Mouse (Mus musculus) forebrain, embryonic 11.5 days (tissue): ENCODE measurements around the gene Il6ra. TPM values are rescaled to one million over a fixed set of nuclear protein-coding genes. Genes with fewer than 3 reads are reported as not detected.

Source experiments
- ATAC-seq: fragments of 200-750 bp; cut with Nextera tagmentation; replicated peaks from 2 replicates; pipeline ENCODE4 v1.8.0; 2017; ENCODE audit warnings: moderate TSS enrichment; ENCODE audit not compliant: low FRiP score
- DNase-seq: peaks from one replicate; pipeline ENCODE4 v3.0.0-alpha.2; 2017; ENCODE audit warnings: low spot score
- H3K27ac ChIP-seq: fragments of 300-500 bp; sonication (generic); 2 replicates; pipeline ENCODE4 v1.5.1; 2014; ENCODE audit warnings: low read depth, low read length
- H3K27me3 ChIP-seq: fragments of 300-500 bp; sonication (generic); 2 replicates; pipeline ENCODE4 v1.6.1; 2014; ENCODE audit warnings: mild to moderate bottlenecking, low read length, mixed read lengths; ENCODE audit not compliant: control insufficient read depth, insufficient read depth
- H3K36me3 ChIP-seq: fragments of 300-500 bp; sonication (generic); 2 replicates; pipeline ENCODE4 v1.6.1; 2014; ENCODE audit warnings: mild to moderate bottlenecking, low read length, moderate library complexity, mixed read lengths; ENCODE audit not compliant: control insufficient read depth, insufficient read depth
- H3K4me1 ChIP-seq: fragments of 300-500 bp; sonication (generic); replicated peaks from 2 replicates; pipeline ENCODE4 v1.6.1; 2014; ENCODE audit warnings: low read length, mixed read lengths; ENCODE audit not compliant: control insufficient read depth, insufficient read depth
- H3K4me2 ChIP-seq: fragments of 300-500 bp; sonication (generic); 2 replicates; pipeline ENCODE4 v1.6.1; 2014; ENCODE audit warnings: low read depth, mild to moderate bottlenecking, low read length, moderate library complexity, mixed read lengths; ENCODE audit not compliant: severe bottlenecking
- H3K4me3 ChIP-seq: fragments of 300-500 bp; sonication (generic); 2 replicates; pipeline ENCODE4 v1.5.1; 2014; ENCODE audit warnings: low read depth, low read length
- H3K9ac ChIP-seq: fragments of 300-500 bp; sonication (generic); 2 replicates; pipeline ENCODE4 v1.6.1; 2014; ENCODE audit warnings: low read length
- H3K9me3 ChIP-seq: fragments of 300-500 bp; sonication (generic); 2 replicates; pipeline ENCODE4 v1.6.1; 2016; ENCODE audit warnings: low read length, mixed read lengths; ENCODE audit not compliant: control insufficient read depth
- WGBS: fragments of 180-500 bp; shearing (Covaris S2); extraction: QIAGEN DNeasy Blood & Tissue Kit; methylation state at CpG from one replicate; pipeline ENCODE4 v1.1.7; 2014; 5-methylcytosine and 5-hydroxymethylcytosine counted together
- polyA plus RNA-seq: library from polyadenylated mRNA; unstranded; fragments of >200 nt; fragmentation: Nextera tagmentation; extraction: Ambion mirVana; gene quantifications from 2 replicates; pipeline ENCODE4 v1.2.1, GENCODE M21; 2014

The Il6ra gene
- polyA plus RNA-seq, 1 experiment from 2014 or later, result 0.27 TPM

- no peak for DNase-seq
- Histone ChIP-seq H3K9me3 (no peaks in the 10 kb centered on the region), H3K4me3 (no peak overlapping the region), H3K27me3 (no peaks in the 10 kb centered on the region), H3K36me3 (no peaks in the 10 kb centered on the region), H3K27ac (no peak overlapping the region), H3K9ac (no peak overlapping the region), H3K4me1 (no peaks in the 10 kb centered on the region; the same call in 1 of the 2 replicates), H3K4me2 (no peak overlapping the region)
- ATAC-seq, result no peak
- WGBS, result 82% methylated on average over 4 of the region's 4 CpGs
Measured at GRCm38 (mm10) chr3:89876469-89876868, 36.5 kb downstream of the Il6ra start.

GRCm38 (mm10) chr3:89875781-89876180 is 37.2 kb downstream of the Il6ra start:
- WGBS, result 82% methylated on average over 8 of the region's 8 CpGs
- no peaks in the 10 kb centered on the region for H3K9me3 ChIP-seq
- no peaks in the 10 kb centered on the region; the same call in 1 of the 2 replicates for H3K4me1 ChIP-seq
- ATAC-seq (no peak), DNase-seq (no peak)
- no peak overlapping the region for H3K27ac ChIP-seq
- no peaks in the 10 kb centered on the region for H3K36me3 ChIP-seq
- H3K9ac ChIP-seq, result no peak overlapping the region
- H3K27me3 ChIP-seq, result no peaks in the 10 kb centered on the region
- no peak overlapping the region for H3K4me2 ChIP-seq
- no peak overlapping the region for H3K4me3 ChIP-seq

- H3K36me3 ChIP-seq, result no peaks in the 10 kb centered on the region
- no peaks in the 10 kb centered on the region for H3K9me3 ChIP-seq
- H3K9ac ChIP-seq, result no peak overlapping the region
- H3K27me3 ChIP-seq, result no peaks in the 10 kb centered on the region
- no peak overlapping the region for H3K4me2 ChIP-seq
- H3K27ac ChIP-seq, result no peak overlapping the region
- ATAC-seq (no peak), DNase-seq (no peak)
- no peak overlapping the region for H3K4me3 ChIP-seq
- WGBS, result 91% methylated on average over 9 of the region's 9 CpGs
- no peaks in the 10 kb centered on the region; the same call in 1 of the 2 replicates for H3K4me1 ChIP-seq
Measured at GRCm38 (mm10) chr3:89875021-89875420, 38.0 kb downstream of the Il6ra start.

- WGBS, result 91% methylated on average over 5 of the region's 5 CpGs
- Histone ChIP-seq H3K27me3 (no peaks in the 10 kb centered on the region), H3K36me3 (no peaks in the 10 kb centered on the region), H3K4me1 (no peaks in the 10 kb centered on the region; the same call in 1 of the 2 replicates), H3K4me3 (no peak overlapping the region), H3K4me2 (no peak overlapping the region), H3K9me3 (no peaks in the 10 kb centered on the region), H3K27ac (no peak overlapping the region), H3K9ac (no peak overlapping the region)
- ATAC-seq, result no peak
- no peak for DNase-seq
Measured at GRCm38 (mm10) chr3:89874076-89874475, 38.9 kb downstream of the Il6ra start.

- Histone ChIP-seq H3K9me3 (no peaks in the 10 kb centered on the region), H3K9ac (no peak overlapping the region), H3K4me2 (no peak overlapping the region), H3K4me3 (no peak overlapping the region), H3K27ac (no peak overlapping the region), H3K4me1 (peaks cover 2% of the 10 kb centered on the region; the same call in 1 of the 2 replicates), H3K27me3 (no peaks in the 10 kb centered on the region), H3K36me3 (no peaks in the 10 kb centered on the region)
- DNase-seq (no peak), ATAC-seq (no peak)
- 93% methylated on average over 6 of the region's 6 CpGs for WGBS
Measured at GRCm38 (mm10) chr3:89872684-89873083, 40.3 kb downstream of the Il6ra start.

GRCm38 (mm10) chr3:89872209-89872608 is 40.8 kb downstream of the Il6ra start:
- ATAC-seq (no peak), DNase-seq (no peak)
- H3K27me3 ChIP-seq, result no peaks in the 10 kb centered on the region
- peaks cover 2% of the 10 kb centered on the region; the same call in 1 of the 2 replicates for H3K4me1 ChIP-seq
- no peaks in the 10 kb centered on the region for H3K9me3 ChIP-seq
- no peak overlapping the region for H3K9ac ChIP-seq
- H3K27ac ChIP-seq, result no peak overlapping the region
- no peak overlapping the region for H3K4me3 ChIP-seq
- no peaks in the 10 kb centered on the region for H3K36me3 ChIP-seq
- H3K4me2 ChIP-seq, result no peak overlapping the region
- 92% methylated on average over 7 of the region's 7 CpGs for WGBS

GRCm38 (mm10) chr3:89871339-89871914 is 41.6 kb downstream of the Il6ra start:
- Histone ChIP-seq H3K36me3 (no peaks in the 10 kb centered on the region), H3K4me3 (no peak overlapping the region), H3K9ac (no peak overlapping the region), H3K27me3 (no peaks in the 10 kb centered on the region), H3K4me1 (peaks cover 2% of the 10 kb centered on the region; the same call in 1 of the 2 replicates), H3K27ac (no peak overlapping the region), H3K9me3 (no peaks in the 10 kb centered on the region), H3K4me2 (no peak overlapping the region)
- ATAC-seq (no peak), DNase-seq (no peak)
- 81% methylated on average over 8 of the region's 8 CpGs for WGBS

GRCm38 (mm10) chr3:89870472-89871271 is 42.3 kb downstream of the Il6ra start:
- no peak overlapping the region for H3K9ac ChIP-seq
- no peaks in the 10 kb centered on the region for H3K27me3 ChIP-seq
- H3K4me2 ChIP-seq, result no peak overlapping the region
- WGBS, result 85% methylated on average over 22 of the region's 22 CpGs
- no peaks in the 10 kb centered on the region for H3K9me3 ChIP-seq
- no peaks in the 10 kb centered on the region for H3K36me3 ChIP-seq
- H3K4me1 ChIP-seq, result peaks cover 2% of the 10 kb centered on the region; the same call in 1 of the 2 replicates
- no peak overlapping the region for H3K4me3 ChIP-seq
- H3K27ac ChIP-seq, result no peak overlapping the region
- DNase-seq (no peak), ATAC-seq (no peak)
